Mouse (Mus musculus) midbrain, embryonic 13.5 days (tissue): ENCODE measurements around the gene Zfp580. TPM values are rescaled to one million over a fixed set of nuclear protein-coding genes. Genes with fewer than 3 reads are reported as not detected.
"Not testable (repeated sequence)": the region's sequence is repeated elsewhere in the genome, so short reads cannot be mapped to it uniquely, and the experiment has no call there.

Experiments
- ATAC-seq: fragments of 200-750 bp; cut with Nextera tagmentation; 2 replicates; pipeline ENCODE4 v1.8.0; 2017; ENCODE audit warnings: mild to moderate bottlenecking, moderate TSS enrichment, moderate library complexity
- H3K27ac ChIP-seq: fragments of 300-500 bp; sonication (generic); 2 replicates; pipeline ENCODE4 v1.5.1; 2015; ENCODE audit warnings: inconsistent platforms, mild to moderate bottlenecking, moderate library complexity
- H3K27me3 ChIP-seq: fragments of 300-500 bp; sonication (generic); 2 replicates; pipeline ENCODE4 v1.6.1; 2015; ENCODE audit warnings: mild to moderate bottlenecking, inconsistent platforms
- H3K36me3 ChIP-seq: fragments of 300-500 bp; sonication (generic); 2 replicates; pipeline ENCODE4 v1.6.1; 2015; ENCODE audit warnings: mild to moderate bottlenecking, inconsistent platforms
- H3K4me1 ChIP-seq: fragments of 300-500 bp; sonication (generic); replicated peaks from 2 replicates; pipeline ENCODE4 v1.6.1; 2015; ENCODE audit warnings: inconsistent platforms
- H3K4me2 ChIP-seq: fragments of 300-500 bp; sonication (generic); replicated peaks from 2 replicates; pipeline ENCODE4 v1.6.1; 2015; ENCODE audit warnings: moderate library complexity, mild to moderate bottlenecking, inconsistent platforms
- H3K4me3 ChIP-seq: fragments of 300-500 bp; sonication (generic); replicated peaks from 2 replicates; pipeline ENCODE4 v1.5.1; 2015; ENCODE audit warnings: mild to moderate bottlenecking, inconsistent platforms
- H3K9ac ChIP-seq: fragments of 300-500 bp; sonication (generic); replicated peaks from 2 replicates; pipeline ENCODE4 v1.6.1; 2015; ENCODE audit warnings: mild to moderate bottlenecking, inconsistent platforms
- H3K9me3 ChIP-seq: fragments of 300-500 bp; sonication (generic); 2 replicates; pipeline ENCODE4 v1.6.1; 2016; ENCODE audit warnings: mild to moderate bottlenecking, inconsistent platforms
- WGBS: fragments of 180-500 bp; shearing (Covaris S2); methylation state at CpG from one replicate; pipeline ENCODE4 v1.1.7; 2015; 5-methylcytosine and 5-hydroxymethylcytosine counted together
- polyA plus RNA-seq: library from polyadenylated mRNA; unstranded; fragments of >200 nt; fragmentation: Nextera tagmentation; extraction: Ambion mirVana; gene quantifications from 2 replicates; pipeline ENCODE4 v1.2.1, GENCODE M21; 2015

Gene Zfp580
- polyA plus RNA-seq, result 70.1 and 72.8 TPM in 2 replicates

DNA sequence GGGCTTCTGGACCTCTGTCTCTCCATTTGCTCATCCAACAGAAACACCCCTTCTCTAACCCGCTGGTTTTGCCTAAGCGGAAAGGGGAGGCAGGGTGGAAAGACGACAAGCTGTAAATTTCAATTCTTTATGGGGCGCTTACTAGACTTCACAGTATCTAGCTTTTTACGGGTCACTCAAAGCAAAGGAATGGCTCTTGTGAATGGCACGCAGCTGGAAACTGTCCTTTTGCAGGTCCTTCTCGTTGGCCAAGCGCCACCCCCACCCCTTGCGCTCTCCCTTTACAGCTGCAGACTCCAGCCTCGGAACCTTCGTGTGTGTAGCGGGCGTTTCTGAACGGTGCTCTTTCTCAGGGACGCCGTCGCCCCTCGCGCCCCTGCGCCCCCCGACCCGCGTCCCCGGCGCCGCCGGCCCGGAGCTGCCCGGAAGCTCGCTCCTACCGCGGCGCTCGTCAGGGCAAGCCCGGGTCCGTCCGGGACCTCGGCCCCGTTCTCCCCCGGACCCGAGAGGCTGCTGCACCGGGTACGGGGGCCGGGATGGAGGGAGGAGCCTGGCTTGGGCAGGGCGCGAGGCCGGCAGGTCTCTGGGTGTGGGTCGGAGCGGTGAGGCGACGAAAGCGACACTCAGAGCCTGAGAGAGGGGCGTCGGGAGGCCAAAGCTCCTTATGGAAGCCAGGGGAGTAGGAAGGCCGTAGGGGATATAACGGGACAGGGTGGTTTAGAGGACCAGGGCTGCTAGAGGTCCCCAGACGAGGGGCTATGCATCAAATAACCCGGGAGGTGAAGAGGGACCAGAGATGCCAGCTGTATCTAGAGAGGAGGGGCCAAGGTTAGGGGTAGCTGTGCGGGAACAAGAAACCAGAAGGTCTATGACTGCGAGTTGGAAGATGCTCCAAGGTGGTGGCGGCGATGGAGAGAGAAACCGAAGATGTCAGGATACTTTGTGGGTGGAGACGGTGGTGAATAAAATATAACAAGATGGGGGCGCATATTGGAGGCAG, at the start of gene Zfp580:
Gene Zfp580, plus strand, starts transcription at position 346 of the 1,000 bp plus-strand sequence.
- peaks cover 39% of the 10 kb centered on the region for H3K4me1 ChIP-seq
- under 1% methylated on average over 65 of the region's 65 CpGs for WGBS

DNA sequence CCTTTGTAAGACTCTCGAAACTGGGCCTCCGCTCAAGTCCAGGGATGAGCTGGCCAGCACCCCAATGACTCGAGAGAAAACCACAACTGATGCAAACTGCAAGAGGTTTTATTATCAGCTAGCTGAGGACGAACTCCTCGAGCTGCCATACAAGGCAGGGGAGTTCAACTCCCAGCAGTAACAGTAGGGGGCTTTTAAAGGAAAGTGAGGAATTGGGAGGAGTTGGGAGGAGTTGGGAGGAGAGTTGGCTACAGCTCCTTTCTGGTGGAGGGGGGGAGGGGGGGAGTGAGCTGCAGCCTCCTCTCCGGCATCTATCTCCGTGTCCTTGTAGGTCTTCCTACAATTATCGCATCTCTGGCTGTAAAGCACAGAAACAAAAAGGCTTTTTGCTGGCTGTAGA, 48.5 kb upstream of the Zfp580 start:
- not testable (repeated sequence) for H3K27me3 ChIP-seq, H3K4me3 ChIP-seq, H3K4me1 ChIP-seq, H3K9me3 ChIP-seq, H3K27ac ChIP-seq, ATAC-seq, H3K4me2 ChIP-seq, H3K9ac ChIP-seq
- peaks cover 20% of the 10 kb centered on the region for H3K36me3 ChIP-seq
- WGBS, result 72% methylated on average over 8 of the region's 8 CpGs

More for the DNA sequence above, at the start of gene Zfp580:
- Histone ChIP-seq H3K27ac (peak within 1 kb of the TSS; percentile 92), H3K9ac (peak within 1 kb of the TSS; percentile 89), H3K27me3 (peaks cover 45% of the 10 kb centered on the region), H3K9me3 (no peaks in the 10 kb centered on the region), H3K36me3 (no peaks in the 10 kb centered on the region), H3K4me3 (peak within 1 kb of the TSS; percentile 77), H3K4me2 (peak within 1 kb of the TSS; percentile 91)
- ATAC-seq, result peak; percentile 83

GRCm38 (mm10) chr7:5008229-5008628, 43.1 kb upstream of the Zfp580 start:
- peak; percentile 31; the same call in 1 of the 2 replicates for ATAC-seq

DNA sequence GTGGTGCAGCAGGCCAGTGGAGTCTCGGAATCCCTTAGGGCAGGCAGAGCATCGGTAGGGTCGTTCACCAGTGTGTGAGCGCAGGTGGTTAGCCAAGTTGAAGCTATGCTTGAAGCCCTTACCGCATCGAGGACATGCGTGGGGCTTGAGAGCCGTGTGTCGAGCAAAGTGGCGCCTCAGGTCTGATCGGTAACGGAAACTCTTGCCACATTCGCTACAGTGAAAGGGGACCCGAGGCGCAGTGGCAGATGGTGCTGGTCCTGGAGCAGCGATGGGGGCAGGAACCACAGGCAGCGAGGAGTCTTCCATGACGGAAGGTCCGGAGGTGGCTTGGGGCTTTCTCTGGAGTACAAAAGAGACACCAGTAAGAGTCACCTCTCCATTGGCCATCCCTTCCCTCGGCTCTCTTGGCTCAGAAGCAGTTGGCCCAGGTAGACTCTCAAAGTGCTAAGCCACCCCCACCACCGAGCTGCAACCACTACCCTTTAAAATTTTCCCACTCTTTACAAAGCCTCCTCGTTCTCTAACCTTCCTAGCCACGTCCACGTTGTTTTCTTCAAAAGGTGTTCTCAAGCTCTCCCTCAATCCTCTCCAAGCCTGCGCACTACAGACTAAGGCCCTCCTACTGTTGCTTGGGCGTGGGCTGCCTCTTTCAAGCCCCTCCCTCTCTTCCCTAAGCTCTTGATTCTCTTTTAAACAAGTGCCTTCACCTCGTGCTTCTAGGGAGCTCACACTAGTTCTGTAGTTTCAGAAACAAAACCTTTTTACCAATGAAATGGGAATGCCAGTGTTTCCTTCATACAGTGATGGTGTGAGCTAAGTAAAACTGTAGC, 38.4 kb upstream of the Zfp580 start:
- H3K4me2 ChIP-seq, result peak overlapping the region; percentile 61; the same call in 1 of the 2 replicates
- peaks cover 56% of the 10 kb centered on the region for H3K36me3 ChIP-seq
- H3K27ac ChIP-seq, result no peak overlapping the region
- peaks cover 15% of the 10 kb centered on the region for H3K4me1 ChIP-seq
- H3K9ac ChIP-seq, result no peak overlapping the region
- H3K4me3 ChIP-seq, result no peak overlapping the region
- 89% methylated on average over 27 of the region's 27 CpGs for WGBS
- ATAC-seq, result no peak
- no peaks in the 10 kb centered on the region for H3K27me3 ChIP-seq
- no peaks in the 10 kb centered on the region for H3K9me3 ChIP-seq

More at GRCm38 (mm10) chr7:5008229-5008628, 43.1 kb upstream of the Zfp580 start:
- 96% methylated on average over 26 of the region's 26 CpGs for WGBS
- H3K4me2 ChIP-seq, result no peak overlapping the region
- H3K4me3 ChIP-seq, result no peak overlapping the region
- no peaks in the 10 kb centered on the region for H3K27me3 ChIP-seq
- H3K9ac ChIP-seq, result no peak overlapping the region
- H3K36me3 ChIP-seq, result peaks cover 72% of the 10 kb centered on the region
- H3K9me3 ChIP-seq, result no peaks in the 10 kb centered on the region
- H3K27ac ChIP-seq, result no peak overlapping the region
- H3K4me1 ChIP-seq, result 0 out of 2 replicates have a peak, but pooled peaks cover 3% of the 10 kb centered on the region

GRCm38 (mm10) chr7:5014251-5015117, 36.9 kb upstream of the Zfp580 start, which contains the start of the genes Zfp524 and Fiz1:
Zfp524 (plus strand) TSS chr7:5014415.
Fiz1 (minus strand) TSS chr7:5014697.
- peak within 1 kb of the TSS; percentile 98 for H3K27ac ChIP-seq
- peak within 1 kb of the TSS; percentile 71 for H3K4me3 ChIP-seq
- peak; percentile 82 for ATAC-seq
- WGBS, result under 1% methylated on average over 42 of the region's 42 CpGs
- peak within 1 kb of the TSS; percentile 83 for H3K9ac ChIP-seq
- H3K4me1 ChIP-seq, result peaks cover 16% of the 10 kb centered on the region
- H3K9me3 ChIP-seq, result no peaks in the 10 kb centered on the region
- H3K4me2 ChIP-seq, result peak within 1 kb of the TSS; percentile 61
- peaks cover 42% of the 10 kb centered on the region for H3K36me3 ChIP-seq
- H3K27me3 ChIP-seq, result no peaks in the 10 kb centered on the region

DNA sequence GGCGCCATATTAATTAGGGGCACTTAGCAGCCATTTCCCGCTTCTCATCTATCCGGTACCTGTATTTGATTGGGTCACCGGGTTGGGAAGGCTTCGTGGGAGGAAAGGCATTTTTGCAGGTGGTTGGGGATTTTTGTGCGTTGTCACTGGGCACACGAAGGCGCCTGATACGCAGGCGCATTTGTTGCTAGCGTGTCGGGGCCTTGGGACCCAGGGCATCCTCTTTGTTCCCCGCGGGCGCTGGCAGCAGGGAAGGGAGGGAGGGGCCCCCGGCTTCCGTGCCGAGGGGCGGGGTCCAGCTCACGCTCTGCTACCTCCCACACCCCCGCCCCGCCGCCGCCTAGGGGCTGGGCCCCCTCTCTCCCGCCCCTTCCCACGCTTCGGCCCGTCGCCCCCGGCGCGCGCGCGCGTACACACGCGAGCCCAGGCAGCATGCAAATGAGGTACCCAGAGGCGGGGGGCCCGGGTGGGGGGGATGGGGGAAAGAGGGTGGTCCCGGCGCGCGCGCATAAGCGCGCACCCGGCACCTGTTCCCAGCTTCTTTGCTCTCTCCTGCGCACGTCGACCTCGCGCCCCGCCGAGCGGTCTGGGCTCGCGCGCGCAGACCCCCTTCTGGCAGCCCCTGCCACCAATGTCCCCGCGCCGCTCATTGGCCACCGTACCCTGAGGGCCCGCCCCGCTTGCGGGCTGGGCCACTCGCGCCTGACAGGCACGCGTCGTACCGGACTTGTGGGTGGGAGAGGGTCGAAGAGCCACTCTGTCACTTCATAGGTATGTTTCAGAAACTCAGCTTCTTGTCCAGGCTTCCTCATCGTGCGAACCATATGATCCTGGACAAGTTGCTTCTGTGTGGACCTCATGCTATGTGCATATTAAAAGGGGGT, 36.0 kb upstream of the Zfp580 start, which contains the start of gene Gm44973:
Gene Gm44973, plus strand, starts transcription at position 379 of the 884 bp plus-strand sequence.
- H3K9ac ChIP-seq, result peak within 1 kb of the TSS; percentile 83

GRCm38 (mm10) chr7:5016057-5016456, 35.3 kb upstream of the Zfp580 start:
- whole genome bisulfite sequencing, result 63% methylated on average over 3 of the region's 3 CpGs

More for the DNA sequence above, 36.0 kb upstream of the Zfp580 start, which contains the start of gene Gm44973:
- Histone ChIP-seq H3K4me1 (peaks cover 18% of the 10 kb centered on the region), H3K4me2 (peak within 1 kb of the TSS; percentile 61), H3K27ac (peak within 1 kb of the TSS; percentile 98), H3K36me3 (peaks cover 33% of the 10 kb centered on the region), H3K4me3 (peak within 1 kb of the TSS; percentile 71), H3K27me3 (no peaks in the 10 kb centered on the region), H3K9me3 (no peaks in the 10 kb centered on the region)
- peak; percentile 86 for ATAC-seq
- under 1% methylated on average over 48 of the region's 76 CpGs for WGBS

DNA sequence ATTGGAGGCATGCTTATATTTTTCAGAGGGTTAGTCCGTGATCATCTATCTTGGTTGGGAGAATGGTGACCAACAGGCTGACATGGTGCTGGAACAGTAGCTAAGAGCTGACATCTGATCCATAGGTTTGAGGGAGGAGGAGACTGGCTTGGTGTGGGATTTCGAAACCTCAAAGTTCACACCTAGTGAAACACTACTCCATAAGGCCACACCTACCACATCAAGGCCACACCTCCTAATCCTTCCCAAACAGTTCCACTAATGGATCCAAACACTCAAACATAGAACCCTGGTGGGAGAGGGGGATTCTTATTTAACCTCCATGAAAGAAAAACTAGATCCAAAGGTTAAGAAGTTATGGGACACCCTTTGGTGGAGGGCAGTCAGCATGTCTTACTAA, 34.4 kb upstream of the Zfp580 start:
- Histone ChIP-seq H3K27ac (no peak overlapping the region), H3K9ac (no peak overlapping the region), H3K4me1 (peaks cover 29% of the 10 kb centered on the region), H3K4me2 (no peak overlapping the region), H3K27me3 (no peaks in the 10 kb centered on the region), H3K9me3 (no peaks in the 10 kb centered on the region), H3K4me3 (no peak overlapping the region), H3K36me3 (peaks cover 18% of the 10 kb centered on the region)
- 96% methylated on average over 2 of the region's 2 CpGs for WGBS
- ATAC-seq, result no peak

More at GRCm38 (mm10) chr7:5016057-5016456, 35.3 kb upstream of the Zfp580 start:
- Histone ChIP-seq H3K4me1 (peaks cover 22% of the 10 kb centered on the region), H3K27me3 (no peaks in the 10 kb centered on the region), H3K9me3 (no peaks in the 10 kb centered on the region), H3K27ac (peak overlapping the region; percentile 98), H3K4me2 (peak overlapping the region; percentile 61), H3K9ac (peak overlapping the region; percentile 67), H3K4me3 (peak overlapping the region; percentile 71), H3K36me3 (peaks cover 26% of the 10 kb centered on the region)
- ATAC-seq, result no peak

DNA sequence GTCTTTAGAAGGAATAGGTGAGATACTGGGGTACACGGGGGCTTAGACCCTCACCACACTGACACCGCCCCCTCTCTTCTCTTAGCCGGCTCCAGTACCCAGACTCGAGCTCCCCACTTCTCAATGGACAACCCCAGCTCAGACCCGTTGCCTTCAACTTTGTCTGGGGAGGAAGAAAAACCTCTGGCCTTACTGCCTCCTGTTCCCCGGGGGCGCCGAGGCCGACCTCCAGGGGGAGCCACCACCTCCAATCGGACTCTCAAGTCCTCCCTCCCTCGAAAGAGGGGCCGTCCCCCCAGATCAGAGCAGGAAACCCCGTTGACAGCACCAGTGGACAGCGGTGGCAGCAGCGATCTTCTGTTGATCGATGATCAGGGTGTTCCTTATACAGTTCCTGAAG, 34.0 kb upstream of the Zfp580 start:
- Histone ChIP-seq H3K9me3 (no peaks in the 10 kb centered on the region), H3K4me1 (peaks cover 32% of the 10 kb centered on the region), H3K9ac (no peak overlapping the region), H3K27me3 (no peaks in the 10 kb centered on the region), H3K36me3 (peaks cover 18% of the 10 kb centered on the region), H3K4me3 (no peak overlapping the region), H3K4me2 (no peak overlapping the region), H3K27ac (no peak overlapping the region)
- 88% methylated on average over 16 of the region's 16 CpGs for WGBS
- no peak for ATAC-seq

- no peak for ATAC-seq
- Histone ChIP-seq H3K9me3 (no peaks in the 10 kb centered on the region), H3K4me3 (no peak overlapping the region), H3K4me2 (no peak overlapping the region), H3K27me3 (no peaks in the 10 kb centered on the region), H3K36me3 (peaks cover 16% of the 10 kb centered on the region), H3K9ac (no peak overlapping the region), H3K27ac (no peak overlapping the region), H3K4me1 (peaks cover 32% of the 10 kb centered on the region)
- 97% methylated on average over 21 of the region's 21 CpGs for WGBS
Measured at GRCm38 (mm10) chr7:5017931-5018330, 33.4 kb upstream of the Zfp580 start.
